Mouse (Mus musculus) cerebellum, postnatal 4 days (tissue): ENCODE results near the gene Tnk1.

Experiments
- DNase-seq, 2 experiments: peaks; one replicate each; pipeline ENCODE4 v3.0.0; 2022; ENCODE audit warnings: low spot score in 2 of 2, mixed read lengths in 1 of 2

Tnk1 gene

GRCm38 (mm10) chr11:69858113-69858998 lies at the start of gene Tnk1:
Gene Tnk1 (minus strand): TSS chr11:69858730.
- no peak for DNase-seq

DNA sequence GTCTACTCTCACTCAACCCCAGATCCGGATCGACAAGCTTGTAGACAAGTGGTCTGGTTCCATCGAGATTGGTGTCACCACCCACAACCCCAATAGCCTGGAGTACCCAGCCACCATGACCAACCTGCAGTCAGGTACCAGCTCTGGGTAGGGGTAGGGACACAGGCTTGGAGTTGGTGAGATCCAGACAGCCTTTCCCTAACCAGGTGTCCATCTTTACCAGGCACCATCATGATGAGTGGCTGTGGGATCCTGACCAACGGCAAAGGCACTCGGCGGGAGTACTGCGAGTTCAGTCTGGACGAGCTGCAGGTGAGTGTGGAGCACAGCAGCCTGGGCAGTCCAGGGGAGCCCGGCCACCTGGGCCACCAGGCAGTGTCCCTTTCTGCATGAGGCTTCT lies 45.8 kb upstream of the Tnk1 start:
- DNase-seq = no peak

DNA sequence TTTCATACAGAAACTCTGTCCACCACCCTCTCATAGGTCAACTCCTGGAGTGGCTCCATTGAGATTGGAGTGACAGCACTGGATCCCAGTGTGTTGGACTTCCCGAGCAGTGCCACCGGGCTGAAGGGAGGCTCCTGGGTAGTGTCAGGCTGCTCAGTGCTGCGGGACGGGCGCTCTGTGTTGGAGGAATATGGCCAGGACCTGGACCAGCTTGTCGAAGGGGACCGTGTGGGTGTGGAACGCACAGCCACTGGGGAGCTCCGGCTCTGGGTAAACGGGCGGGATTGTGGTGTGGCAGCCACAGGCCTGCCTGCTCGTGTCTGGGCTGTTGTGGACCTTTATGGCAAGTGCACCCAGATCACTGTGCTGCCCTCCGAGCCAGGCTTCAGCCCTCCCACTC lies 44.4 kb upstream of the Tnk1 start:
- no peak for DNase-seq

GRCm38 (mm10) chr11:69901993-69902392 lies 43.5 kb upstream of the Tnk1 start:
- no peak for DNase-seq

- DNase-seq = peak; percentile 81 to 93
These were observed 42.9 kb upstream of the Tnk1 start for GRCm38 (mm10) chr11:69901406-69901846.

DNA sequence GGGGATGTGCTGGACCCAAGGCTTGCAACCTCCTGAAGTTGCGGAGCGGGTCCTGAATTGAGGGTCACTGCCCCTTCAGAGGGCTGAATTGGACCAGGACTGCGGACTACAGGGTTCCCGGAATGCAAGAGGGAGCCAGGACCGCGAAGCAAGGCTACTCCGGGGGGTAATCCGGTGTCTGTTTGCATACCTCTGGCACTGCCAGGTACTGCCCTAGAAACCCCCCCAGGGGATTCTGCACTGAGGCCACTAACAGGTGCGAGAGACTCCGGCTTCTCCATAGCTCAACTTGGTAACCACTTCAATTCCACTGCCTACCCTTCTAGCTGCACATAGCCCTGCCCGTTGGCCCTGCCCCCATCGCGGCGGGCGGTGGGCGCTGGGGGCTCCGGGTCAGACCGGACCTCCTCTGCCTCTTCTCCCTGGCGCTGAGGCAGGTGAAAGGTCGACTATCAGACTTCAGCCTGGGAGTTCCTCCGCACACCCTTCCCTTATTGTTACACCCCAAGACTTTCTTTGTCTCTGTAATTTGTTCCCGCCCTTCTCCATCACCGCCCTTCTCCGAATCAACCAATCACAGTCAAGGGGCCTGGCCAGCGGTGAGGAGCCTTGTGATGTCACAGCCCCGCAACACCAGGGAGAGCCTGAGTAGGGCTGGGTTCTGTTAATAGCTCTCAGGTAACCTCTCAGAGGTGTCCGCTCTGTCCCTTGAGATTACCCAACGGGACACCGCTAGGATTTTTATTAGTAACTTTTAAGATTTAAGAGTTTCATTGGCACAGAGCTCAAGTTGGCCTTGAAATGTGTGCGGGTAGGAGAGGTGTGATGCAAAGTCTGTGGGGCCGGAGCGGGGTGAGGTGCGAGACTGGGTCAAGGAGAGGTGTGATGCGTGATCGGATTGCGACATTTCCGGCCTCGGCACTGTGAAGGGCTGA lies 42.2 kb upstream of the Tnk1 start, which contains the start of the genes 2810408A11Rik and Neurl4:
Gene 2810408A11Rik (minus strand): TSS at position 517 of the 935 bp plus-strand sequence.
Gene Neurl4 (plus strand): TSS at position 602 of the 935 bp plus-strand sequence.
- peak; percentile 47 to 78 for DNase-seq

GRCm38 (mm10) chr11:69899870-69900269 lies 41.3 kb upstream of the Tnk1 start:
- no peak for DNase-seq

- DNase-seq = no peak
These were observed 36.8 kb upstream of the Tnk1 start, which contains the start of gene Acap1 for GRCm38 (mm10) chr11:69895291-69895690. Gene Acap1 (minus strand): TSS chr11:69895539.

GRCm38 (mm10) chr11:69894671-69895070 lies 36.1 kb upstream of the Tnk1 start:
- DNase-seq = no peak

GRCm38 (mm10) chr11:69891482-69891881 lies 33.0 kb upstream of the Tnk1 start:
- no peak for DNase-seq

GRCm38 (mm10) chr11:69886907-69887635 lies 28.5 kb upstream of the Tnk1 start:
- DNase-seq = no peak

DNA sequence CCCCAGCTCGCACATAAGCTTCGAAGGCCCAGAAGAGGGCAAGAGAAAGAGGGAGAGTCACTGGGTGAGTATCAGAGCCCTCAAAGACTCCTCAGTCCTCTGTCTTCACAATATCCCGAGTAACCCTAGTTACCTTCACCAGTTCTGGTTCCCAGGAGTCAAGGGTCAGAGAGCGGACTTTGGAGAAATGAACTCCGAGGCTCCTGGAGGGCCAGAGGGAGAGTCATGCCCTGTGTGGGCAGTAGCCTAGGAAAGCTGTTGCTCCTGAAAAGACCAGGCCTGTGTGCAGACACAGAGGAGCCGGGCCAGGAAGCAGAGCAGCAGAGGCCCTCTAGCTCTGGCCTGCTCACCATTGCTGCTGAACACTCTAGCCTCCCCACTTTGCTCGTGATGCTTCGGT lies 26.1 kb upstream of the Tnk1 start:
- no peak for DNase-seq

GRCm38 (mm10) chr11:69884240-69884639 lies 25.7 kb upstream of the Tnk1 start:
- no peak for DNase-seq

GRCm38 (mm10) chr11:69883527-69884151 lies 25.1 kb upstream of the Tnk1 start:
- no peak for DNase-seq

DNA sequence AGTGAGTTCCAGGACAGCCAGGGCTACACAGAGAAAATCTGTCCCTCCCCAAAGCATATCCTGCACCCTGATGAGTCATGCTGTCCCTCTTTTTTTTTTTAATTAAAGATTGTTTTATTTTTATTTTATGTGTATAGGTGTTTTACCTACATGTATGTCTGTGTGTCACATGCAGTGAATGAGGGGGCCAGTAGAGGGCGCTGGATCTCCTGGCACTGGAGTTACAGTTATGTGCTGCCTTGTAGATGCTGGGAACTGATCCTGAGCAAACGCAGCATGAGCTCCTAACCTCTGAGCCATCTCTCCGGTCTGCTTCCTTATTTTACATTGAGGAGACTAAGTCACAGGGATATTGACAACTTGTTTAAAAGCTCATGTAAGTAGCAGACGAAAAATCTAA lies 24.5 kb upstream of the Tnk1 start:
- DNase-seq = no peak

- no peak for DNase-seq
These were observed 23.5 kb upstream of the Tnk1 start for GRCm38 (mm10) chr11:69881787-69882670.

GRCm38 (mm10) chr11:69880853-69881603 lies 22.5 kb upstream of the Tnk1 start, which contains the start of gene Kctd11:
Gene Kctd11 (minus strand): TSS chr11:69881406.
- DNase-seq = peak; percentile 49 to 63

GRCm38 (mm10) chr11:69880506-69880852 lies 21.9 kb upstream of the Tnk1 start:
- DNase-seq = peak in 1 of 2 experiments; percentile 62

- DNase-seq = no peak
These were observed 21.2 kb upstream of the Tnk1 start for GRCm38 (mm10) chr11:69879711-69880110.
